Mouse (Mus musculus) stomach, postnatal 0 days (tissue): ENCODE results near the gene Olfr1414.
"Not testable (repeated sequence)": the region's sequence is repeated elsewhere in the genome, so short reads cannot be mapped to it uniquely, and the experiment has no call there.

Experiments
- CTCF ChIP-seq: IDR thresholded peaks from 2 replicates; pipeline ENCODE4 v1.5.1; 2016; ENCODE audit warnings: antibody characterized with exemption, low read depth, mild to moderate bottlenecking, moderate library complexity
- EP300 ChIP-seq: optimal IDR thresholded peaks from 2 replicates; pipeline ENCODE3; 2016; ENCODE audit warnings: antibody characterized with exemption

DNA sequence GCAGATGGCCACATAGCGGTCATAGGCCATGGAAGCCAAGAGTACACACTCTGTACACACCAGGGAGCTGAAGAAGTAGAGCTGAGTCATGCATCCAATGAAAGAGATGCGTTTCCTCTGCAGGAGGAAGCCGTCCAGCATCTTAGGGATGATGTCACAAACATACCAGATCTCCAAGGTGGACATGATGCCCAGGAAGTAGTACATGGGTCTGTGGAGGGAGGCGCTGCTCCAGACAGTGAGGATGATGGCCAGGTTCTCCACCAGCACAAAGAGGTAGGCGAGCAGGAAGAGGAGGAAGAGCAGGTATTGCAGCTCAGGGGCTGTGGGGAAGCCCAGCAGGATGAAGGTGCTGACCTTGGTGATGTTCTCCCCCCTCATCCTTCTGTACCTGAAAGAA is 6.8 kb downstream of the Olfr1414 start:
- TF ChIP-seq CTCF, EP300: not testable (repeated sequence)
